Mouse (Mus musculus) liver, adult 2 months (tissue): ENCODE data around the gene Nfic.

ENCODE experiments used
- CTCF ChIP-seq: fragments of 200-500 bp; IDR thresholded peaks from 2 replicates; pipeline ENCODE4 v1.5.1; 2011; ENCODE audit warnings: low read depth, low read length, control low read depth
- POLR2A ChIP-seq: fragments of 200-500 bp; IDR thresholded peaks from 2 replicates; pipeline ENCODE4 v1.6.1; 2011; ENCODE audit warnings: low read length, control low read depth; ENCODE audit not compliant: insufficient read depth; ENCODE audit errors: extremely low read depth

DNA sequence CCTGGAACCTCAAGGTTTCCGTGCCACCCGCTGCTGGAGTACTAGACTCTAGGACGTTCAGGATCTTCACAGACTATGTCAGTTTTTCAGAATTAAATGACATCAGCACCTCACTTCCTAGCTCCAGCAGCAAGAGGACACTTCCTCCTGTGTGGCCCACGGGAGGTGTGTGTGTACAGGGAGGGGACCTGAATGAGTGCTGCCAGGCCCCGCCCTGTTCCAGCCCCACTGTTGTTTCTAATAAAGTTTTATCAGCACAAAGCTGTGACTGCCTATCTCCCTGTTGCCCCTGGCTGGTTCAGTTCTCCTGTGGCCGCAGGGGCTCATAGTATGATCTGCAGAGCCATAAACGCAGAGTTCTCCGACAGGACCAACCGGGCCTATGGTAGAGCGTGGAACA lies 19.0 kb upstream of the Nfic start:
- TF ChIP-seq CTCF (no peak), POLR2A (no peak)
